Mouse (Mus musculus): ENCODE data around the gene Relt. TPM values are rescaled to one million over a fixed set of nuclear protein-coding genes. Genes with fewer than 3 reads are reported as not detected.
A peak's percentile ranks its signal among the peaks of the same experiment; 100 is the strongest.

The Relt gene
- total RNA-seq, 1 experiment: 16.1 TPM

GRCm38 (mm10) chr7:100908061-100908460 lies 44.8 kb upstream of the Relt start:
- H3K4me1 ChIP-seq (ENCODE audit: control insufficient read depth in 2 of 2, insufficient read depth in 2 of 2, low read length in 2 of 2, poor library complexity in 1 of 2): peaks cover 4 to 10% of the 10 kb centered on the region in 2 experiments; a peak in 2 of 4 replicates
- DNase-seq (ENCODE audit: low read depth, low spot score): no peak
- peak overlapping the region; percentile 58 for H3K9ac ChIP-seq (ENCODE audit: insufficient read depth, low read depth, low read length, poor library complexity, severe bottlenecking)
- TF ChIP-seq HCFC1 (IDR thresholded peaks at IDR 0.05; ENCODE audit: borderline replicate concordance, insufficient read depth, low read length): no peak
- no peak for TF ChIP-seq ZC3H11A (IDR thresholded peaks at IDR 0.05; ENCODE audit: borderline replicate concordance, low read depth, low read length)
- TF ChIP-seq CHD2 (IDR thresholded peaks at IDR 0.05; ENCODE audit: low read depth, low read length): no peak
- TF ChIP-seq MAFK (IDR thresholded peaks at IDR 0.05; ENCODE audit: insufficient read depth, low read depth, low read length): no peak
- TF ChIP-seq ZNF384 (IDR thresholded peaks at IDR 0.05; ENCODE audit: low read depth, low read length): no peak
- no peaks in the 10 kb centered on the region for H3K9me3 ChIP-seq (ENCODE audit: control insufficient read depth, insufficient read depth, low read depth, low read length)
- no peak overlapping the region for H3K27ac ChIP-seq (ENCODE audit: insufficient read depth, low read depth, low read length, poor library complexity, severe bottlenecking)
- in situ Hi-C loops (cut with MboI; ENCODE audit: low sequenced_read_pairs in 2 of 2, unreplicated experiment in 2 of 2): no loop called here
- H3K4me3 ChIP-seq (ENCODE audit: insufficient read depth in 1 of 2, low read depth in 1 of 2, low read length in 2 of 2, poor library complexity in 1 of 2, severe bottlenecking in 1 of 2): peak overlapping the region; percentile 11 to 42; a peak in 3 of 4 replicates
- peaks cover 3% of the 10 kb centered on the region; the same call in 1 of the 2 replicates for H3K36me3 ChIP-seq (ENCODE audit: control insufficient read depth, insufficient read depth, low read length, poor library complexity, severe bottlenecking)

- peak; percentile 91 for TF ChIP-seq ZNF384 (IDR thresholded peaks at IDR 0.05; ENCODE audit: low read depth, low read length)
- no peak for TF ChIP-seq MAFK (IDR thresholded peaks at IDR 0.05; ENCODE audit: insufficient read depth, low read depth, low read length)
- no peak for TF ChIP-seq CHD2 (IDR thresholded peaks at IDR 0.05; ENCODE audit: low read depth, low read length)
- peak; percentile 53; the same call in 1 of the 2 replicates for TF ChIP-seq ZC3H11A (IDR thresholded peaks at IDR 0.05; ENCODE audit: borderline replicate concordance, low read depth, low read length)
- no peak for TF ChIP-seq HCFC1 (IDR thresholded peaks at IDR 0.05; ENCODE audit: borderline replicate concordance, insufficient read depth, low read length)
- peaks cover 4 to 10% of the 10 kb centered on the region in 2 experiments; a peak in 2 of 4 replicates for H3K4me1 ChIP-seq (ENCODE audit: control insufficient read depth in 2 of 2, insufficient read depth in 2 of 2, low read length in 2 of 2, poor library complexity in 1 of 2)
- peaks cover 3% of the 10 kb centered on the region; the same call in 1 of the 2 replicates for H3K36me3 ChIP-seq (ENCODE audit: control insufficient read depth, insufficient read depth, low read length, poor library complexity, severe bottlenecking)
- no peak overlapping the region for H3K4me3 ChIP-seq (ENCODE audit: insufficient read depth in 1 of 2, low read depth in 1 of 2, low read length in 2 of 2, poor library complexity in 1 of 2, severe bottlenecking in 1 of 2)
- H3K9ac ChIP-seq (ENCODE audit: insufficient read depth, low read depth, low read length, poor library complexity, severe bottlenecking): no peak overlapping the region
- DNase-seq (ENCODE audit: low read depth, low spot score): peak; percentile 51
- no peak overlapping the region for H3K27ac ChIP-seq (ENCODE audit: insufficient read depth, low read depth, low read length, poor library complexity, severe bottlenecking)
- in situ Hi-C loops (cut with MboI; ENCODE audit: low sequenced_read_pairs in 2 of 2, unreplicated experiment in 2 of 2): no loop called here
- no peaks in the 10 kb centered on the region for H3K9me3 ChIP-seq (ENCODE audit: control insufficient read depth, insufficient read depth, low read depth, low read length)
Measured at GRCm38 (mm10) chr7:100907231-100907630, 44.0 kb upstream of the Relt start.

GRCm38 (mm10) chr7:100906029-100906789 lies 43.0 kb upstream of the Relt start:
- peaks cover 3% of the 10 kb centered on the region; the same call in 1 of the 2 replicates for H3K36me3 ChIP-seq (ENCODE audit: control insufficient read depth, insufficient read depth, low read length, poor library complexity, severe bottlenecking)
- no peaks in the 10 kb centered on the region for H3K9me3 ChIP-seq (ENCODE audit: control insufficient read depth, insufficient read depth, low read depth, low read length)
- peaks cover 4 to 8% of the 10 kb centered on the region in 2 experiments; a peak in 2 of 4 replicates for H3K4me1 ChIP-seq (ENCODE audit: control insufficient read depth in 2 of 2, insufficient read depth in 2 of 2, low read length in 2 of 2, poor library complexity in 1 of 2)
- in situ Hi-C loops (cut with MboI; ENCODE audit: low sequenced_read_pairs in 2 of 2, unreplicated experiment in 2 of 2): no loop called here
- H3K9ac ChIP-seq (ENCODE audit: insufficient read depth, low read depth, low read length, poor library complexity, severe bottlenecking): no peak overlapping the region
- TF ChIP-seq ZNF384 (IDR thresholded peaks at IDR 0.05; ENCODE audit: low read depth, low read length): no peak
- no peak for TF ChIP-seq HCFC1 (IDR thresholded peaks at IDR 0.05; ENCODE audit: borderline replicate concordance, insufficient read depth, low read length)
- TF ChIP-seq MAFK (IDR thresholded peaks at IDR 0.05; ENCODE audit: insufficient read depth, low read depth, low read length): no peak
- no peak for TF ChIP-seq CHD2 (IDR thresholded peaks at IDR 0.05; ENCODE audit: low read depth, low read length)
- DNase-seq (ENCODE audit: low read depth, low spot score): no peak
- no peak overlapping the region for H3K27ac ChIP-seq (ENCODE audit: insufficient read depth, low read depth, low read length, poor library complexity, severe bottlenecking)
- no peak overlapping the region for H3K4me3 ChIP-seq (ENCODE audit: insufficient read depth in 1 of 2, low read depth in 1 of 2, low read length in 2 of 2, poor library complexity in 1 of 2, severe bottlenecking in 1 of 2)

DNA sequence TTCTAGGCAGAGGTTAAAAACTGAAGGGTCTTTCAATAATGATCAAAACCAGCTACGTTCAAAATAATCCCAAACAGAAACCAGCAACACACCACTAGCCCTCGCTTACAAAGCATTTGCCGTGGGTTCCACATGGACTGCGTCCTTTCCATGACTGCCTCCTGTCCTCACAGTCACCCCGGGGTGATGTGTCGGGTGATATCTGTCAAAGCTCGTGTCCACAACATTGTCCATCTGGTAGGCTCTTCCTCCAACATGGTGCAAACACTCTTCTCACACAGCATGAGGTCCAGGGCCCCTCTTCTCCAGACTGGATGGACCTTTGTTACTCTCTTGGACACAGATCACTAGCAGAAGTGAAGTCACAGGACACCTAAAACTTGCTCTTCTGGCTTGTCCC lies 41.8 kb upstream of the Relt start:
- in situ Hi-C loops (cut with MboI; ENCODE audit: low sequenced_read_pairs in 2 of 2, unreplicated experiment in 2 of 2): no loop called here
- no peak for DNase-seq (ENCODE audit: low read depth, low spot score)
- no peak overlapping the region for H3K4me3 ChIP-seq (ENCODE audit: insufficient read depth in 1 of 2, low read depth in 1 of 2, low read length in 2 of 2, poor library complexity in 1 of 2, severe bottlenecking in 1 of 2)
- no peaks in the 10 kb centered on the region for H3K9me3 ChIP-seq (ENCODE audit: control insufficient read depth, insufficient read depth, low read depth, low read length)
- H3K4me1 ChIP-seq (ENCODE audit: control insufficient read depth in 2 of 2, insufficient read depth in 2 of 2, low read length in 2 of 2, poor library complexity in 1 of 2): peaks cover 4 to 7% of the 10 kb centered on the region in 2 experiments; a peak in 2 of 4 replicates
- TF ChIP-seq CHD2 (IDR thresholded peaks at IDR 0.05; ENCODE audit: low read depth, low read length) (no peak), HCFC1 (IDR thresholded peaks at IDR 0.05; ENCODE audit: borderline replicate concordance, insufficient read depth, low read length) (no peak), ZC3H11A (IDR thresholded peaks at IDR 0.05; ENCODE audit: borderline replicate concordance, low read depth, low read length) (no peak), MAFK (IDR thresholded peaks at IDR 0.05; ENCODE audit: insufficient read depth, low read depth, low read length) (no peak), ZNF384 (IDR thresholded peaks at IDR 0.05; ENCODE audit: low read depth, low read length) (no peak)
- no peak overlapping the region for H3K9ac ChIP-seq (ENCODE audit: insufficient read depth, low read depth, low read length, poor library complexity, severe bottlenecking)
- H3K36me3 ChIP-seq (ENCODE audit: control insufficient read depth, insufficient read depth, low read length, poor library complexity, severe bottlenecking): peaks cover 3% of the 10 kb centered on the region; the same call in 1 of the 2 replicates
- H3K27ac ChIP-seq (ENCODE audit: insufficient read depth, low read depth, low read length, poor library complexity, severe bottlenecking): no peak overlapping the region
